Mouse (Mus musculus) liver (tissue): ENCODE results near the gene Gsc2.

Experiments used
- DNase-seq: peaks from one replicate; pipeline ENCODE4 v3.0.0-alpha.2; 2020; ENCODE audit warnings: mixed read lengths

Gene Gsc2

DNA sequence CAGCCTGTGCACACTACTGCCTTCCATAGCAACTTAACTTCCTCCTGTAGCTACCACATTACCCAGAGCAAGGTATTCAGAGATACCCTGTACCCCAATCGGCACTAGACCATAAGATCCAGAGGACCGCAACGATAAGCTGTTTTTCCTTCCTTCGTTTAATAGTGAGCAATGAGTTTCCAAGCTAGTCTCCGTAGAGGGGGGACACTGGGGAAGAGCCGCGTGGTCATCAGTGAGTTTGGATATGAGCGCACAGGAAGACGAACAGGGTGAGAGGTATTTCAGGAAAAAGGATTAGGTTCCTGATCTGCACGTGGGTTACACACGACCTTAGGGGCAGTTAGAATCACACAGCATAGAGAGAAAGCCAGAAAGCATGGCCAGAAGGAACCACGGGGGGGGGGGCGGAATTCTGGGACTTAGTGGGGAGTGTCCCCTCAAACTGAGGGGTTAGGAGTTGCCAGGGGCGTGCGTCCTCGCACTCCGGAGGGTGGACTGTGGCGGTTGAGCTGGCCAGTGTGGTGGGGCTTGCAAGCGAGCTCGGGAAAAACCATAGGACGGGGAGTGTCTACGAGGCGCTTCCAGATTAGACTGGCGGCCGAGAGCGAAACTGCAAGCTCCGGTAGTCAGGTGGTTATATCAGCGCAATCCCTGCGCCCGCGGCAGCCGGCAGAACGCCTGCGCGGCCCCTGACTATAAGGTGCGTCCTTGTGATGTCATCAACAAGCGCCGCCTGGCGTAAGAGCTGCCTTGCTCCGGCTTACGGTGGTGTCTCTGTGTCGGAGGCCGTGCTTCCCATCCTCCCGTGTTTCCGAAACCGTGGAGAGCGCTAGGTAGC, 6.7 kb upstream of the Gsc2 start:
- DNase-seq, result peak; percentile 95

DNA sequence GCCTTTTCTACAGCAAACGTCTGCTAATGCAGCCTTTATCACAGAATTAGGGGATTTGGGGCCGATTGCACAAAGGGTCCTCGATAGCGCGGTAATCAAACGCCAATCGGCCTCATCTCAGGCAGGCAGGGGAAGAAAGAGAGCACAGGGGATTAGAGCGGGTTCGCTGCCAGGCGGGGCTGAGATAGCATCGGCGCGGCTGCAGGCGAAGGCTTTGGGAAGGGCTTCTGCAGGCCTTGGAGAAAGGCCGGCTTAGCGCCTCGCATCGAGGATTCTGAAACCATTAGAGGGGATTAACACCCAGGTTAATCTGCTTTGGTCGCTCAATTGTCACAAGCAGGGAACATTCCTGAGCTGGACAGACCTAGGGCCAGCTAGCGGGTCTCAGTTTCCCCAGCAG, 5.7 kb upstream of the Gsc2 start:
- DNase-seq, result peak; percentile 36

DNA sequence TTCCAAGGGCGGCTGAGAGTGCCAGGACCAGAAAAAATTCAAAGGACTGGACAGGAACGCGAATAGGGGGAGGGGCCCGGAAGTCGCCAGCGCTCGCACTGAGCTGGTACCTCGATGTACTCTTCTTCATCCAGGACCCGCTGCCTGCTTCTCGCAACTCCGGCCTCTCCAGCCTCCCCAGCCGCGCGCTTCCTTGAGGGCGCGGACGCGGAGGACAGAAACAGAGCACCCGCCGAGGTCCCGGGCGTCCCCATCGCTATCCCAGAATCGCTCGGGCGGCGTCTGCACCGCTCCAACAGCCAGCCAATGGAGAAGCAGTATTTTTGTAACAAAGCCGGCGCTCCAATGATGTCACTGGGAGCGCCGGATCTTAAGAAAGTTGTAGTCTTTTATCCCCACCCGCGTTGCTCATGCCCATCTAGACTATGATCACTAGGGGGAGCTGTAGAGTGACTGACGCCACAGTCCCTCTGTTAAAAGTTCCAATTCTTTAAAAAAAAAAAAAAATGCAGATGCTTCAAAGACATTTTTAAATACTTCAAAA, 3.7 kb downstream of the Gsc2 start, which contains the start of gene Ess2:
Gene Ess2, minus strand, starts transcription at position 297 of the 544 bp plus-strand sequence.
- DNase-seq, result peak; percentile 89

DNA sequence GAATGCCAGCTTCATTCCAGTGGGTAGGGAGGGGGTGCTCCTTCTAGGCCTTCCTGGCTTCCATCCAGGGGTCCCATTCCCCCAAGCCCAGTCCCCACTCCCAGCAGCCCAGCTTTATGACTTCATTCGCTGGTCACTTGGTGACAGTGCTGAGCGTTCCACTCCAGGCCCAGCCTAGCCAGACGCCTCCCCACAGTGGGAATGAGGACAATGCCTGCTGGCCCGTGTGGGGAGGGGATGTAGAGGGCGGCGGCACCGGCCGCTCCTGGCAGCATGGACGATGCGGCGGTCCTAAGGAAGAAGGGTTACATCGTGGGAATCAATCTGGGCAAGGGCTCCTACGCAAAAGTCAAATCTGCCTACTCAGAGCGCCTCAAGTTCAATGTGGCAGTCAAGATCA, 16.4 kb downstream of the Gsc2 start, which contains the start of the genes Dgcr2 and Tssk2:
Gene Dgcr2, minus strand, starts transcription at position 101 of the 400 bp plus-strand sequence.
Gene Tssk2, plus strand, starts transcription at position 176 of the 400 bp plus-strand sequence.
- no peak for DNase-seq

DNA sequence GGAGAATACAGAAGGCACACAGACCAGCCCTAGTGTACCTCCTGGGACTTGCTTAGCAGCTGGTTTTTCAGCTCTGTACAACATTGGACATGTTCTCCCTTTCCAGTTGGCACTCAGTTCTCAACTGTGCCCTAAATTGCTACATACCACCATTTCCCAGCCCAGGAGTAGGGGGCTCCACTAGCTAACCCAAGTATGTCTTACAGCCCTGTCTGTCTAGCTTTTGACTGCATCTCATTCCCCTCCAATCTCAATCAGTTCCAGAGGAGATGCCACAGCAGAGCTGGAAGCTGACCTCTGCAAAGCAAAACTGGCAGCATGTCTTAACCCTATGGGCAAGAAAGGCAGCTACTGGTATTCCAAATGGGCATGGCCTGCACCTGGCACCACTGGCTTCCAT, 18.8 kb downstream of the Gsc2 start:
- DNase-seq, result no peak

DNA sequence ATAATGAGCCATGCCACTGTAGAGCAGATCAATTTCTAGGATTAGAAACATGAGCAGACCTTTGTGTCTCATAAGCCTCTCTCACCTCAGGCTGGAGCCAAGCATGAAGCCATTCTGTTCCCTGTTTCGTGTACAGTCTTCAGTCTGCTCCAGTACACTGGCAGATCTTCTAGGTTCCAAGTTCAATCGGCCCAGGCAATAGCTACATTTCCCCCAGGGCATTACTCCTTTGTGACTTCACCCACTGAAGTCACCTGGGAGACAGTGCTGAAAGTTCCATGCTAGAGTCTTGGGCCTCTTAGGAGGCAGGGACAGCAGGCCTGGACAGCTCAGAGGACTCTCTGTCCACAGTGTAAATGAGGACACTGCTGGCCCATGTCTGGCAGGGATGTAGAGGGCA, 20.9 kb downstream of the Gsc2 start, which contains the start of gene Tssk1:
Gene Tssk1, plus strand, starts transcription at position 301 of the 400 bp plus-strand sequence.
- DNase-seq, result no peak

DNA sequence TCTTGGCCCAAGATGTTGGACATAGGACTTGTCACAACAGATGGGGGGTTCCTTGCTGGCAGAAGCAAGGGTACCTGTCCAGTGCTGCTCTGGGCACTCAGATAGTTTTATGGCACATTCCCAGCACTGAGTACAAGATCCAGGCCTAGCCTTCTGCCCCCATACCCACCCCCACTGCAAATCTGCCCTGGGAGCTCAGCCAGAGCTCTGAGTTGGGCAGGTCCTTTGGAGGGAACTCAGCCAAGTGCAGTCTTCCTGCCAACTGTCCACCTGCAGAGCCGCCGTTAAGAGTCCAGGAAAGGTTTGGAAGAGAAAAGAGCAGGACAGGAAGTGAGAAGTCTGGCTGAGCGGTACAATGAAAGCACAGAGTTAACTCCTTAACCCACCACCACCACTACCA, 22.3 kb downstream of the Gsc2 start:
- DNase-seq, result no peak

DNA sequence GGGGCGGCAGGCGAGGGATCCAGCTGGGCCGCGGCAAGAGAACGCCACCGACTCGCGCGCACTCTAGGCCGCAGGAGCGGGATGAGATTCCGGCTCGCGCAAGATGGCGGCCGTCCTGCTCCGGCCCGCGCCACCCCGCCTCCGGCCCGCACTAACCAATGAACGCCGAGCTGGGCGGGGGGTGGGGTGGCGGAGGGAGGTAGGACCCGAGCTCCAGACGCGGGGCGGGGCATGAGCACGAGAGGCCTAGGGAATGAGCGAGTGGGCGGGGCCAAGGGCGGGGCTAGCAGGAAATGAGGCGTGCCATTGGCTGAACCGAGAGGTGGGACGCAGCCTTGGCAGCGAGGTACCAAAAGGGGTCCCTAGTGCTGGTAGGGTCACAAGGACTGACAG, 23.3 kb downstream of the Gsc2 start, which contains the start of gene Gm20518:
Gene Gm20518, minus strand, starts transcription at position 105 of the 393 bp plus-strand sequence.
- peak; percentile 100 for DNase-seq

DNA sequence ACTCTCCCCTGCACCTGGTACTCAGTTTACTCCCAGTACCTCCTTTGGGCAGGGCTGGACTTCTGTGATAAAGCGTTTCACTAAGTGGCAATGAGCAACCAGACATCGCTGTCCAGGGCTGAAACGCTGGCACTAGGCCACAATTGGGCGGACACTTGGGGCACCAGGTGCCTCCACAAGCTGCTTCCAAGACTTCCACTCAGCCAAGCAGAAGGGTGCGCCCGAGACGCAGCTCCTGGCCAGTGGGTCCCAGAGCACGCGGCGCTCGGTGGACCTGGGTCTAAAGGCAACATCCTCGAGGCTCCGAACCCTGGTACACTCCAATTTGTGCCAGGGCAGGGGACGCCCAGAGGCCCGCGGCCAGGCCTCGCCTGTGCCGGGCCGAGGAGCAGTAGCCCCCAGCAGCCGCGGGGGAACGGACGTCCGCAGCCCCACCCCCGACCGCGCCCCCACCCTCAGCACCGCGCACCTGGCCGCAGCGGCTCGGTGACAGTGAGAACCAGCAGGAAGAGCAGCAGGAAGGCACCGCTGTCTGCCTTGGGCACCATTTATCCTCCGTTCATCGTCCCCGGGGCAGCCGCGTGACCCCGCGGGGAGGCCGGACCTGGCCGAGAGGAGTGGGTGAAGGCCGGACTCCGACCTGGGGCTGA, 23.8 kb downstream of the Gsc2 start:
- DNase-seq, result peak; percentile 76

DNA sequence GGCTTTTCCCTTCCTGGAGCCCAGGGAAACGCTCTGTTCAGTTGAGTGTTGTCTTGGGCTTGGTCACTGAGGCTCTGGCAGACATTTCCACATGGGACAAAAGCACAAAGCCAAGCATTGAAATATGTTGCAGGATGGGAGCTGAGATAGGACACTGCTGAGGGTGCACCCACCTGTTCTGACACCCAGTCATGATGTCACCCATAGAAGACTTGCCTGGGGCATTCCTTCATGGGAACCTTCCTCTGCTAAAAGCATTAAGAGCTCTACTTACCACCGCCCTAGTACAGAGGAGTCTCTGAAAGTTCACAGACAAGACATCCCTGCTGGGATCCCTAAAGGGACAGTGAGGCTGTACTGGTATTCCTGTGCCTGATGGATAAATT, 24.5 kb downstream of the Gsc2 start:
- DNase-seq, result no peak

DNA sequence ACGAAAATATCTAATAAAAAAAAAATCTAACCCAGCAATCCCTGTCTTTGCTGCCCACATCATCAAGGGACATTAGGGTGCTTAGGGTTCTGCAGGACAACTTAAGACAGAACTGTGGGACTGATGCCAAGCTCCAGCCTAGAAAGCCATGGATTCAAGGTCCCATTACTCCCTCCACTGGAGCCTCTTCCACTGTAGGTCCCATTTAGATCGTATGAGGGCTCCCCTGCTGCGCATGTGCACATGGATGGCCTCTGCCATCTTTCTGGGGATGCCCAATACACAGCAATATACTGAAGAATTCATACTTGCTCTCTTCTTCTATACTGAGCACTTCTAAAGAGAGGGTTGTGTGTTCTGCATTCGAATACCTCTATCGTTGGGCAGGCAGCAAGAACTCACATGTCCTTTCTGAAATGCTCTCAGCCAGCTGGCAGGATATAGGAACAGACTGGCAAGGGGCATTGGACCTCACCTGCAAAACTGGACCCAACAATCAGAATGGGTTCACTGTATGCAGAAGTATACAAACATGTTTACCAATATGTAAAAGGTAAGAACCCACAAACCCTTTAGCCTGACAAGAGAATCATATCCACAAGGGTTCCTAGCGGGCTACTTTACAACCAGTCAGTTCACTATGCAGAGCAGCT, 25.0 kb downstream of the Gsc2 start:
- DNase-seq, result no peak

DNA sequence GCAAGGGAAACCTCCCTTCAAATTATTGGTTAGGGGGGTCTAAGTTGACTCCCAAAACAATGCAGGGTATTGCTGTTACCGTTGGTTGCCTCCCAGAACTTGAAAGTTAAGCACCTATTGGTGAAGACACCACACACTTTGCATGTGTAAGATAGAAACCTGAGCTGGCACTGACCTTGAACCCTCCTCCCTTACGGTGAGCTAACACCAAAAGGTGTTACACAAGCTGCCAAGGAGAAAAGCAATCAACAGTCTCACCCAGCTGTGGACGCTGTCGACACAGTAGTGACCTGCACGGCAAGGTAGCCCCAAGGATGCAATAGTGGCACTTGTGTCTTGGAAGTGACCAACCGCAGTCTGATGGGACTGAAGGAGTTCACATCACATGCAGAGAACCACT, 30.7 kb downstream of the Gsc2 start:
- no peak for DNase-seq

DNA sequence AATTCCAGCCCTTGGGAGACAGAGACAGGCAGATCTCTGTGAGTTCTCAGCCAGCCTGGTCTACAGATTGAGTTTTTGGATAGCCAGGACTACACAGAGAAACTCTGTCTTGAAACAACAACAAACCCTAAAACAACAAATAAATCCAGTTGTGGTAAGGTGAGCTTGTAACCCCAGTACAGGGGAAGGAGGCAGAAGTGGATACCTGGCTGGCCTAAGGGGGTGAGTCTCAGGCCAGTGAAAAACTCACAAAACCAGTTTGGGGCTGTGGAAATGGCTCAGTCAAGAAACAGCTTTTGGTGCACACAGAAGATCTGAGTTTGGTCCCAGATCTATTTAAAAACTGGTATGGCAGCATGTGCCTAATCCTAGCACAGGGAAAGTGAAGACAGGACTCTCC, 32.7 kb downstream of the Gsc2 start:
- DNase-seq, result no peak

DNA sequence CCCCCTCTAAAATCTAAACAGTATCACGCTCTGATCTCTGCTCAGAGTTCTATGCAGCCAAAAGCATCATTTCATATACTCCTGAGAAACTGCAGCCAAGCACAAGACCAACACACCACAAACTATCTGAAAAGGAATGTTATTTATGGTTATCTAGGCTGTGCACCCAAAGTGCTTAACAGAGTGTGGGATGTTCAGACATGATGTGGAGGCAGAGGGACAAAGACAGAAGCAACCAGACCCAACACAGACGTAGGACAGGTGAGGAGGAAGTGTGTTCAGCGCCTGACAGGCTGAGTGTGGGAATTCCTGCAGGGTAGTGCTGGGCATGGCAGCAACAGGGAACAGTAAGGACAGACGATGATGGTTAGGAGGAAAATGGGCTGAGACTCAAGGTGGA, 35.3 kb downstream of the Gsc2 start:
- no peak for DNase-seq

DNA sequence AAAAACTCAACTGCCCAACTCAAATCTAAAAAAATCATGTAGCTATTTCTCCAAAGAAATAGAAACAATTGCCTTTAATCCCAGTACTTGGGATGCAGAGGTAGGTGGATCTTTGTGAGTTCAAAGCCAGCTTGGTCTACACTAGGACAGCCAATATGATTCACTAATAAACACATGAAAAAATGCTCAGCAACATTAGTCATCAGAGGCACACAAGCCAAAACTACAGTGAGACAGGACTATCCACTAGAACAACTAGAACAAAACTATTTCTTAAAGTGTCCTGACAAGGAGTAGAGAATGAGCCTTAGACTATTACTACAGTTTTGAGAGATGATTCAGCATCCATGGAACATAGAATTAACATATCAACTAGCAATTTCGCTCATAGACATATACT, 38.8 kb downstream of the Gsc2 start:
- no peak for DNase-seq

DNA sequence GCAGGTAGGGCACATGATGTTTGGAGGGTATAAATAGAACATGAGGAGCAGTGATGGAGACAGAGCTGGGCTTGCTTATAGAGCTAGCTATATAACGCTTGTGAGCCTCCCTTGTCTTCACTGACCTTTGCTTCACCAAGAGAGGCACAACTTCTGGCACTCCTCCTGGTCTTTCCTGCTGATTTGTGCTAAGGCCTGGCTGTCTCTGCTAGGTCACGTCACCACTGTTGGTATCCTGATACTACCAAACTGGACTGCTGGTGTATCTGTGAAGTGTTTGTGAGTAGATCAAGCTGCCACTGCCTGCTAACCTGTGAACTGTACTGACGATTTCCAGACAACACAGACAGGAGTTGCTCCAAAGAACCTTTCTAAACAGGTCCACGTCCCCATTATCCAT, 39.7 kb downstream of the Gsc2 start:
- DNase-seq, result no peak

DNA sequence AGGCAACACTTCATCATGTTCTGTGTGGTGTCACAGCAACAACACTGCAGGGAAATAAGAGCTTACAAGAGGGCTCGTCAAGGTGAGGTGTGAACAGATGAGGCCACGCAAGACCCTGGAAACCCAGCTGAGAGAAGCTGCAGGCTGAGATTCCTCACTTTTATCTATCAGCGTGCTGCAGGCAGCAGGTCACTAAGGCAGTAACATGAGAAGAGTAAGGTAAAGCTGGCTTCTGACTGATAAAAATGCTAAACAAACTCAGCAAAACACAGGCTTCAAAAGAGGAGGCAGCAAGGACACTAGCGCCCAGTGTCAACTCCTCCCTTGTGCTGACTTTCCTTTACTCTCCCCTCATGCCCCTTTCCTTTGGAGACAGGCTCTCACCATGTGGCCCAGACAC, 41.9 kb downstream of the Gsc2 start:
- peak; percentile 10 for DNase-seq

DNA sequence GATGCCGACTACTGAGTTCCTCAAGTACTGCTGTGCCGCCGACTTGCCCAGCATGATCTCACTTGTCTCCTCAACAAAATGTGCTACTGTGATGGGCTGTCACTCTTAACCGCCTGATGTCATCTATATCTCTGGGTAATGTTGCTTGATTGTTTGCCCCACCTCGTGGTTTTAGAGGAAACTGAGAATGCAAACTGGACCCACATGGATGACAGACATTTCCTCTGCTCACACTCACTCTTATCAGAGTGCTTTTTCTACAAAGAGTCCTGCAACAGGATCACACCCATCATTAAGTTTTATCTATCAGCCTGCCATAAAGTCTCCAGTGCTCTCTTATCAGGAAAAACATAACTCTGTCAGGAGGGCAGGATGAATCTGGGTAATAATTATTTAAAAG, 43.6 kb downstream of the Gsc2 start:
- no peak for DNase-seq

DNA sequence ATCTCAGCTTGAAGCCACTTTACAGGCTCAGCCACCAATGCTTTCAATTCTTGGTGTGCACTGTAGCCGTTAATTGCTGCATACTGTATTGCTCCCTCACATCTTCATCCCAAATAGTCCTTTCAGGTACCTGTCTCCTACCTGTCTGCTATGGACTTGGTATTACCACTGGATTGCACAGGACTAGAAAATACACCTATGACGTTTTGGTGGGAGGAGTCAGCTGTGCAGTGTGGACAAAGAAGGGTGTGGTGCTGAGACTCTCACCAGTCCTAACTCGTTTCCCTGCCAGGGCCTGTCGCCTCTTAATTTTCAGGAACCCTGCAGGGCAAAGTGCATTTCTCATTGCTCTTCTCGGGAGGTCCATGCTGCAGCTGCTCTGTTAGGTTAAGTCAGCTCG, 49.1 kb downstream of the Gsc2 start:
- DNase-seq, result no peak

DNA sequence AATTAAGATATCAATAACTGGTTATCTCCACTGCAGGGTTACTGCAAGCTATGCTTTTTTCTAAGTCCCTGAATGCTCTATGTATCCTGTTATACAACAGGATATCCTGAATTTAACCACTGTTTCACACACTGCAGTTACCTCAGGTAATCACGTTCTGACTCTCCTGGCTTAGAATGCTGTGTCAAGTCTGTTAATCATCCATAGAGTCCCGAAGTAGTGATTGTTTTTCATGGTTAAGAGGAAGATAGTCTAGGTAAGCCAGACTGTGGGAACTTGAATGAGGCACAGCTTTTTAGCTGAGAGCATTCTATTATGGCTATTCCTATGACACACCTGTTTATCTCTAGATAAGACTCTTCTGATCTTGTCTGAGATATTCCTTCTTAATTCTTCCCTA, 49.6 kb downstream of the Gsc2 start:
- DNase-seq, result no peak
